Mouse (Mus musculus) brain, embryonic 14.5 days (tissue): ENCODE data around the gene Ano2. TPM values are rescaled to one million over a fixed set of nuclear protein-coding genes. Genes with fewer than 3 reads are reported as not detected.

Experiments used
- DNase-seq: peaks from one replicate; pipeline ENCODE4 v3.0.0-alpha.2; 2011; ENCODE audit warnings: low read depth
- CTCF ChIP-seq: fragments of 200-500 bp; IDR thresholded peaks from 2 replicates; pipeline ENCODE4 v1.5.1; 2012; ENCODE audit warnings: inconsistent platforms, mild to moderate bottlenecking, moderate library complexity, borderline replicate concordance; ENCODE audit not compliant: insufficient read depth, insufficient read length; ENCODE audit errors: extremely low read depth
- POLR2A ChIP-seq: fragments of 200-500 bp; IDR thresholded peaks from 2 replicates; pipeline ENCODE4 v1.6.1; 2012; ENCODE audit warnings: mild to moderate bottlenecking, inconsistent platforms, borderline replicate concordance; ENCODE audit not compliant: poor library complexity, insufficient read depth, insufficient read length, severe bottlenecking; ENCODE audit errors: extremely low read depth
- polyA plus RNA-seq: library from polyadenylated mRNA; depleted of rRNA; stranded (reverse); fragments of >200 nt; gene quantifications from 2 replicates; pipeline ENCODE4 v1.2.3, GENCODE M21; 2012

The Ano2 gene
- polyA plus RNA-seq, 1 experiment, result 0.18 TPM

DNA sequence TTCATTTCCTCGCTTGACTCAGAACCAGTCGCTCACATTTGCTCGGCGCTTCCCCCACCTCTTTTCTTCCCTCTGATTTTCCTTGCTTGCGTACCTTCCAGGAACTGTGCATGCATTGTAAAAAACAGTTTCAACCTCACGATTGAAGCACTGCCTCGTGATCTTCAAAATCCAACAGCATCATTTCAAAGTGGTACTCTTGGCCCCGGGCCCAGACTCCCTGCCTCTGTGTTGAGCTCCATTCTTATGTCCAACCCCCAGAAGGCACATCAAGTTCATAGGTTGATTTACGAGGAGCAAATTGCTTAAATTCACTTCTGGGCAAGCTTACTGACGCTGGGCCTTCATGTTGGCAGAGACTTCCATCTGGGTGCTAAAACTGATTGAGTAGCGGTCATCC, 9.6 kb upstream of the Ano2 start:
- peak; percentile 13 for DNase-seq

DNA sequence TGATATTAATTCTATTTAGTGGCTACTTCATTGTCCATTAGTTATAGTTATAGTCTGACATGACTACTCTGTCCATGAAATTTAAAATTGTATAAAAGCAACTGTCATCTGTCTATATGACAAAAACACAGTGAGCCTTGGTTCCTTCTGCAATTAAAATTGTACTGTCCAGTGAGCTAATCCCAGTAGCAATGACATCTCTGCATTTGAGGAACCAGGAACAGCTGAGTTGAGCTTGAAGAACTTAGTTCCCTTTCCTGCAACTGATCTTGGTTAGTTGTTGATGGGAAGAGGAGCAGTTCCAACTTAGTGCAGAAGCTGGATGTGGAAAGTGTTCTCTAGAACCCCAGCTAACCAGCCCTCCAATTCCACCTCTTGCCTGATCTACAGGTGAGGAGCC, 4.8 kb upstream of the Ano2 start:
- TF ChIP-seq CTCF, result no peak
- TF ChIP-seq POLR2A, result no peak
- DNase-seq, result no peak

More for the DNA sequence above, 9.6 kb upstream of the Ano2 start:
- TF ChIP-seq POLR2A, result no peak
- TF ChIP-seq CTCF, result no peak

- DNase-seq, result no peak
- TF ChIP-seq POLR2A (no peak), CTCF (no peak)
Observed at GRCm38 (mm10) chr6:125687986-125688385, 2.2 kb upstream of the Ano2 start.

GRCm38 (mm10) chr6:125701146-125701545, 10.9 kb downstream of the Ano2 start:
- no peak for TF ChIP-seq POLR2A
- TF ChIP-seq CTCF, result no peak

DNA sequence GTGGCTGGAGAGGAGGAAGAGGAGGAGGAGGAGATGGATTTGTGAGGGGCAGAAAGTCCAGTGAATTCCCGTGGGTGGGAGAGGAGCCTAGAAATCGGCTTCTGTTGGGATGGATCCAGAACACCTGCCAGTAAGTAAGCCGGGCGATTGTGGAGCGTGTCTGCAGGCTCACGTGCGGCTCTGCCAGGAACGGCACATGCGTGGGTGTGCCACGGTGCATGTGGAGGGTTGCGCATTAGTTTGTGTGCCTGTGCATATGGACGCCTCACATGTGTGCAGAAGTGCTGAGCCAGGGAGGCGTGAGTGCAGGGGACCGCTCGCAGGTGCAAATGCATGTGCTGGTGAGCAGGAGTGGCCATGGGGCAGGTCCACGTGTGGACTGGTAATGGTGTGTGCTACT, 21.0 kb downstream of the Ano2 start:
- TF ChIP-seq POLR2A (no peak), CTCF (no peak)
- DNase-seq, result no peak

More at GRCm38 (mm10) chr6:125701146-125701545, 10.9 kb downstream of the Ano2 start:
- DNase-seq, result no peak

- TF ChIP-seq POLR2A (no peak), CTCF (peak; percentile 28; the same call in 1 of the 2 replicates)
- DNase-seq, result no peak
Observed at GRCm38 (mm10) chr6:125726408-125726807, 36.2 kb downstream of the Ano2 start.

DNA sequence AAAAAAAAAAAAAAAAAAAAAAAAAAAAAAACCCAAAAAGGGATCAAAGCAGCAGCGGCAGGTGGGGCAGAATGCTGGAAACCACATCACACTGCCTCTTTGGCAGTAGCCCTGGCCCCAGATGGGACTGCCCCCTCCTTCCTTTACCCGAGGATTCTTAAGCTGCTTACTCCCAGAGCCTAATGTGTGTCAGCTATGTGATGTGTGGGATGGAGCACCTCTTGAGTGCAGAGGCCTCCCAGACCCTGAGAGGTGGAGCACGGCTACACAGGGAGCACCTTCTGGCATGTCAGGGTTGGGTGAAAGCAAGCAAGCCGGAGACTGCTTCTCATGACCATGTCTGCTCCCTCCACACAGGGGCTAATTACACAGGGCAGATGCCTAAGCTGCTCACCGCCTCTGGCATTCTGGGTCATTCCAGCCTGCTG, 37.3 kb downstream of the Ano2 start:
- DNase-seq, result peak; percentile 47
- no peak for TF ChIP-seq CTCF
- no peak for TF ChIP-seq POLR2A

- DNase-seq, result no peak
- TF ChIP-seq POLR2A, result no peak
- TF ChIP-seq CTCF, result no peak
Observed at GRCm38 (mm10) chr6:125729471-125729870, 39.3 kb downstream of the Ano2 start.

DNA sequence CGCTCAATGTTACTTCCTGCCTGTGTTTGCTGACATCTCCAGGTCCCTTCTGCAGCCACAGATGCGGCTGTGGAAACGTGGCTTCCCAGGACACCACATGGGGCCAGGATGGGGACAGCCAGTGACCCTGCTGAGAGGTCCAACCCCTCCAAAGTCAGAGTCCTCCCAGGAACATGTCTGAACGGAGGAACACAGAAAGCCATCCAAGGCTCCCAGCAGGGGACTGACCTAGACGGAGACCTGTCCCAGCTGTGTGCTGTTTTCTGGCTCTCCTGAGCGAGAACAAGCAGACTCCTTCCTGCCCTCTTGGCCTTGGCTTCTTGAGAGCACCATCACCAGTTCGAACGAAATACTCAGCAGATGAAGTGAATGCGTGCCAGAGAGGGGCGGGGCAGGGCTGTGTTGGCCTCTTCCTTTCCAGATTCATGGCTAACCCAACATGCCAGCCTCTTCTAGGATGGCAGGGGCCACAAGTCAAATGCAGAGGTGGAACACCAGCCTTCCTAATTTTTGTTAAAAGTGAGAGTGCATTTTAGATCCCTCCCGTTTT, 39.8 kb downstream of the Ano2 start:
- TF ChIP-seq POLR2A, result no peak
- TF ChIP-seq CTCF, result no peak
- no peak for DNase-seq

- peak; percentile 81 for DNase-seq
- TF ChIP-seq CTCF (no peak), POLR2A (no peak)
Observed at GRCm38 (mm10) chr6:125737511-125738285, 47.5 kb downstream of the Ano2 start.

DNA sequence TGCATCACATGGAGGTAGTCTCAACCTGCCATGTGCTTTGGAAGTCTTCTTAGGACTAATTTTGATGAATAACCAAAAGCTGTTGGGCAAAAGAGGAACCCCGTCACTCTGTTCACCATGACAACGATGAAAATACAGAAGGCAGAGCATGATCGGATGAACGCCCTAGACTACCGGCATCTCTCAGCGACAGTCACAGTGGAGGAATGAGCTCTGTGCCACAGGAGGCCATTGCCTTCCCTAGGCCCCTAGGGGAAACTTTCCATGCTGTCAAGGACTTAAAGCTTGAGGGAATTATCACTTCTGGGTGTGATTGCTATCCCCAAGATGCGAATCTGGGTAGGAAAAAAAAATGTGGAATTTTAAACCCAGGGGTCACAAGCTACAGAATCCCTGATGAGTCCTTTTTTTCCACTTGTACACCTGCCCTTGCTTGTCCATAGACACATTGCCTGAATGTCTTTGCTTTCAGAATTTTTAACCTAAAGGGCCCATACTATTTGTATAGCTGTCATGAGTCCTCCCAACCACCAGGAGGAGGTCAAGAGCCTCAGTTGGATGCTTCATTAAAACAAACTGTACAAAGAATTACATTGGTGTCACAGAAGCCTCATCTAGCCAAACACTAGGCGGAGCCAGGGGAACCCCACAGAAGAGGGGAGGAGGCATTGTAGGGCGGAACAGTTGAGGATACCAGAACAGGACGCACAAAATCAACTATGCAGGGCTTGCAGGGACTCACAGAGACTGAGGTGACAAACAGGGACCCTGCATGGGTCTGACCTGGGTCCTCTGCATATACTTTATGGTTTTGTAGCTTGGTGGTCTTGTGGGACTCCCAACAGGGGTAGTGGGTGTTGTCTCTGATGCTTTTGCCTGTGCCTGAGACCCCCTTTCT, 53.2 kb downstream of the Ano2 start:
- DNase-seq, result no peak
- peak; percentile 12; the same call in 1 of the 2 replicates for TF ChIP-seq CTCF
- no peak for TF ChIP-seq POLR2A
